Mouse (Mus musculus) CH12.LX (cell line): ENCODE measurements around the gene Lamc3. TPM values are rescaled to one million over a fixed set of nuclear protein-coding genes. Genes with fewer than 3 reads are reported as not detected.
A peak's percentile ranks its signal among the peaks of the same experiment; 100 is the strongest.

Source experiments
- DNase-seq: peaks from one replicate; pipeline ENCODE4 v3.0.0-alpha.2; 2013; ENCODE audit errors: extremely low read depth
- H3K27ac ChIP-seq: 2 replicates; pipeline ENCODE4 v1.5.1; 2012; ENCODE audit warnings: low read depth, mild to moderate bottlenecking, control low read depth, moderate library complexity; ENCODE audit not compliant: insufficient read depth
- H3K27me3 ChIP-seq: replicated peaks from 2 replicates; pipeline ENCODE3; 2012; ENCODE audit warnings: inconsistent platforms
- H3K36me3 ChIP-seq, 2 experiments: replicated peaks in 1 of 2; 2 replicates each; pipeline versions ENCODE3 to v1.6.1; 2012; ENCODE audit warnings: inconsistent platforms in 1 of 2, low read length in 1 of 2, mild to moderate bottlenecking in 1 of 2, mixed read lengths in 1 of 2, moderate library complexity in 1 of 2; ENCODE audit not compliant: control insufficient read depth in 1 of 2, insufficient read depth in 1 of 2
- H3K4me1 ChIP-seq, 2 experiments: 2 replicates each; pipeline ENCODE4 v1.6.1; 2012; ENCODE audit warnings: inconsistent platforms in 1 of 2, moderate library complexity in 1 of 2; ENCODE audit not compliant: insufficient read depth in 2 of 2, control insufficient read depth in 1 of 2
- H3K4me2 ChIP-seq: 2 replicates; pipeline ENCODE4 v1.6.1; 2012; ENCODE audit warnings: low read depth, mild to moderate bottlenecking, control low read depth; ENCODE audit not compliant: poor library complexity, insufficient read depth, severe bottlenecking
- H3K4me3 ChIP-seq, 3 experiments: fragments of 150-350 bp in 1 of 3; sonication (generic) in 1 of 3; replicated peaks in 1 of 3; 2 replicates each; pipeline versions ENCODE3 to v1.5.1; 2011 to 2012; ENCODE audit warnings: low read depth in 2 of 3, low read length in 2 of 3, mild to moderate bottlenecking in 2 of 3, moderate library complexity in 2 of 3, control low read depth in 1 of 3, improper control_type of control experiment in 1 of 3, inconsistent platforms in 1 of 3, mixed read lengths in 1 of 3; ENCODE audit not compliant: poor library complexity in 1 of 3
- H3K79me2 ChIP-seq: replicated peaks from 2 replicates; pipeline ENCODE4 v1.6.1; 2012; ENCODE audit warnings: mild to moderate bottlenecking, moderate library complexity; ENCODE audit not compliant: control insufficient read depth, poor library complexity, insufficient read depth, severe bottlenecking; ENCODE audit errors: extremely low read depth
- H3K9ac ChIP-seq: 2 replicates; pipeline ENCODE4 v1.6.1; 2012; ENCODE audit warnings: low read depth, mild to moderate bottlenecking, control low read depth, moderate library complexity; ENCODE audit not compliant: insufficient read depth
- H3K9me3 ChIP-seq: replicated peaks from 2 replicates; pipeline ENCODE3; 2012; ENCODE audit warnings: low read length, inconsistent platforms, mixed read lengths
- CHD1 ChIP-seq: IDR thresholded peaks from 2 replicates; pipeline ENCODE4 v1.6.1; 2012; ENCODE audit warnings: low read depth, low read length, improper control_type of control experiment, inconsistent platforms
- CTCF ChIP-seq, 2 experiments: IDR thresholded peaks in 1 of 2; conservative IDR thresholded peaks in 1 of 2; 2 replicates each; pipeline ENCODE4 v1.5.1; 2011 to 2012; ENCODE audit warnings: low read depth in 2 of 2, low read length in 2 of 2, improper control_type of control experiment in 1 of 2, inconsistent platforms in 1 of 2, mild to moderate bottlenecking in 1 of 2, moderate library complexity in 1 of 2
- E2F4 ChIP-seq: IDR thresholded peaks from 2 replicates; pipeline ENCODE4 v1.6.1; 2011; ENCODE audit warnings: low read depth, low read length, improper control_type of control experiment; ENCODE audit not compliant: insufficient replicate concordance
- ELF1 ChIP-seq: IDR thresholded peaks from 2 replicates; pipeline ENCODE4 v1.6.1; 2014; ENCODE audit warnings: low read depth, mild to moderate bottlenecking, inconsistent platforms, low read length, improper control_type of control experiment
- EP300 ChIP-seq: IDR thresholded peaks from 2 replicates; pipeline ENCODE4 v1.6.1; 2011; ENCODE audit warnings: low read length, improper control_type of control experiment
- IRF4 ChIP-seq: IDR thresholded peaks from 2 replicates; pipeline ENCODE4 v1.6.1; 2014; ENCODE audit warnings: low read depth, mild to moderate bottlenecking, inconsistent platforms, low read length, improper control_type of control experiment
- JUN ChIP-seq: IDR thresholded peaks from 2 replicates; pipeline ENCODE4 v1.6.1; 2011; ENCODE audit warnings: low read depth, mild to moderate bottlenecking, low read length, improper control_type of control experiment, moderate library complexity; ENCODE audit not compliant: insufficient read depth
- JUND ChIP-seq: conservative IDR thresholded peaks from 2 replicates; pipeline ENCODE4 v1.6.1; 2011; ENCODE audit warnings: low read depth, low read length, improper control_type of control experiment
- KAT2A ChIP-seq: IDR thresholded peaks from 2 replicates; pipeline ENCODE4 v1.6.1; 2012; ENCODE audit warnings: low read length, improper control_type of control experiment, inconsistent platforms; ENCODE audit not compliant: insufficient replicate concordance
- MEF2A ChIP-seq: IDR thresholded peaks from 2 replicates; pipeline ENCODE4 v1.6.1; 2014; ENCODE audit warnings: low read depth, mild to moderate bottlenecking, inconsistent platforms, low read length, improper control_type of control experiment, borderline replicate concordance
- MXI1 ChIP-seq: IDR thresholded peaks from 2 replicates; pipeline ENCODE4 v1.6.1; 2011; ENCODE audit warnings: mild to moderate bottlenecking, low read depth, low read length, improper control_type of control experiment
- MYC ChIP-seq: IDR thresholded peaks from 2 replicates; pipeline ENCODE4 v1.6.1; 2011; ENCODE audit warnings: low read depth, mild to moderate bottlenecking, improper control_type of control experiment, low read length
- NRF1 ChIP-seq: IDR thresholded peaks from 2 replicates; pipeline ENCODE4 v1.6.1; 2014; ENCODE audit warnings: low read depth, mild to moderate bottlenecking, inconsistent platforms, low read length, improper control_type of control experiment, moderate library complexity
- POLR2A ChIP-seq: IDR thresholded peaks from 2 replicates; pipeline ENCODE4 v1.6.1; 2011; ENCODE audit warnings: low read depth, mild to moderate bottlenecking, improper control_type of control experiment, low read length
- POLR2AphosphoS2 ChIP-seq: IDR thresholded peaks from 2 replicates; pipeline ENCODE4 v1.6.1; 2011; ENCODE audit warnings: low read depth, low read length, improper control_type of control experiment
- RAD21 ChIP-seq: IDR thresholded peaks from 2 replicates; pipeline ENCODE4 v1.6.1; 2011; ENCODE audit warnings: low read depth, mild to moderate bottlenecking, low read length, improper control_type of control experiment, moderate library complexity
- RCOR1 ChIP-seq: conservative IDR thresholded peaks from 2 replicates; pipeline ENCODE4 v1.6.1; 2012; ENCODE audit warnings: low read depth, mild to moderate bottlenecking, inconsistent platforms, low read length, improper control_type of control experiment
- SIN3A ChIP-seq: IDR thresholded peaks from 2 replicates; pipeline ENCODE4 v1.6.1; 2012; ENCODE audit warnings: low read length, improper control_type of control experiment, inconsistent platforms
- SMC3 ChIP-seq: IDR thresholded peaks from 2 replicates; pipeline ENCODE4 v1.6.1; 2011; ENCODE audit warnings: low read depth, low read length, improper control_type of control experiment
- TBP ChIP-seq: conservative IDR thresholded peaks from 2 replicates; pipeline ENCODE4 v1.6.1; 2011; ENCODE audit warnings: low read depth, low read length, improper control_type of control experiment
- TCF12 ChIP-seq: IDR thresholded peaks from 2 replicates; pipeline ENCODE4 v1.6.1; 2014; ENCODE audit warnings: low read depth, mild to moderate bottlenecking, inconsistent platforms, low read length, improper control_type of control experiment
- USF2 ChIP-seq: conservative IDR thresholded peaks from 2 replicates; pipeline ENCODE4 v1.6.1; 2011; ENCODE audit warnings: low read depth, low read length, improper control_type of control experiment
- ZC3H11A ChIP-seq: IDR thresholded peaks from 2 replicates; pipeline ENCODE4 v1.6.1; 2012; ENCODE audit warnings: low read depth, mild to moderate bottlenecking, inconsistent platforms, low read length, improper control_type of control experiment
- ZNF384 ChIP-seq: IDR thresholded peaks from 2 replicates; pipeline ENCODE4 v1.6.1; 2012; ENCODE audit warnings: low read depth, low read length, improper control_type of control experiment, inconsistent platforms
- dilution Hi-C: fragments of 300-500 bp; cut with MboI; formaldehyde crosslinking; loops from 2 replicates; pipeline ENCODE4 v1.14.3; 2020; ENCODE audit warnings: low sequenced_read_pairs; ENCODE audit not compliant: extremely low pct_unique_long_range_greater_than_20kb, extremely low pct_ligation_motif_present
- in situ Hi-C: fragments of 300-500 bp; cut with MboI; formaldehyde crosslinking; loops from 3 replicates; pipeline ENCODE4 v1.14.3; 2019; ENCODE audit warnings: low sequenced_read_pairs, low pct_ligation_motif_present, low pct_unique_long_range_greater_than_20kb, mixed read lengths
- polyA plus RNA-seq: library from polyadenylated mRNA; unstranded; fragments of >175 nt; gene quantifications from 2 replicates; pipeline ENCODE4 v1.2.1, GENCODE M21; 2012; ENCODE audit warnings: low read depth; ENCODE audit not compliant: insufficient read length
- total RNA-seq, 2 experiments: library from RNA; depleted of rRNA; stranded (reverse); fragments of 300-350 nt in 1 of 2; fragments of >200 nt in 1 of 2; gene quantifications; 2 replicates each; pipeline ENCODE4 v1.2.3; 2012 to 2014

Gene Lamc3
- total and polyA plus RNA-seq, 3 experiments: not detected

DNA sequence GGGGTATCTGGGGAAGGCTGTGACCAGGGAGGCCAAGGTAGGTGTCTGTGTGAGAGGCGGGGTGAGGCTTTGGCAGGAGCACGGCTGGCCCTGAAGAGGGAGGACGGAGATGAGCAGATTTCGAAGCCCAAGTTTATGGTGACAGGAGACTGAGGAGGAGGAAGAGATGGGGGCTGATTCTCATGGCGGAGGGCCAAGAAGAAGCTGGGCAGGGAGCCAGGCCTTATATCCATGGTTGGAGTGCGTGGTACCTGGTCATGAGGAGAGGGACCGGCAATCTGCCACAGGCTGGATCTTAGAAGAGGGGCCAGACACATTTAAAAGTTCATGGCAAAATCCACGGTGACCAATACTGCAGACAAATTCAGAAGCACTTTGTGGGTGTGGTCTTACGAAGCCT lies 19.3 kb downstream of the Lamc3 start:
- peaks cover 52% of the 10 kb centered on the region for H3K27me3 ChIP-seq
- no peaks in the 10 kb centered on the region for H3K36me3 ChIP-seq
- H3K4me3 ChIP-seq: no peak overlapping the region
- H3K4me1 ChIP-seq: peaks cover 7 to 8% of the 10 kb centered on the region in 2 experiments; a peak in 3 of 4 replicates
- no peaks in the 10 kb centered on the region for H3K79me2 ChIP-seq
- in situ Hi-C loops: no loop called here
- H3K9ac ChIP-seq: no peak overlapping the region
- DNase-seq: no peak
- no peak for TF ChIP-seq MXI1
- no peak for TF ChIP-seq SIN3A
- TF ChIP-seq NRF1: no peak
- no peak for TF ChIP-seq MYC
- TF ChIP-seq RAD21: no peak
- TF ChIP-seq POLR2A: no peak
- TF ChIP-seq TBP: no peak
- TF ChIP-seq RCOR1: no peak
- no peak for TF ChIP-seq USF2
- TF ChIP-seq MEF2A: no peak
- no peak for TF ChIP-seq JUN
- TF ChIP-seq POLR2AphosphoS2: no peak
- no peak for TF ChIP-seq ZC3H11A
- no peak for TF ChIP-seq KAT2A
- TF ChIP-seq JUND: no peak
- TF ChIP-seq, all 38 proteins: peak for 0
- dilution Hi-C loops: no loop called here
- no peak overlapping the region for H3K4me2 ChIP-seq
- H3K9me3 ChIP-seq: no peaks in the 10 kb centered on the region
- no peak overlapping the region for H3K27ac ChIP-seq

DNA sequence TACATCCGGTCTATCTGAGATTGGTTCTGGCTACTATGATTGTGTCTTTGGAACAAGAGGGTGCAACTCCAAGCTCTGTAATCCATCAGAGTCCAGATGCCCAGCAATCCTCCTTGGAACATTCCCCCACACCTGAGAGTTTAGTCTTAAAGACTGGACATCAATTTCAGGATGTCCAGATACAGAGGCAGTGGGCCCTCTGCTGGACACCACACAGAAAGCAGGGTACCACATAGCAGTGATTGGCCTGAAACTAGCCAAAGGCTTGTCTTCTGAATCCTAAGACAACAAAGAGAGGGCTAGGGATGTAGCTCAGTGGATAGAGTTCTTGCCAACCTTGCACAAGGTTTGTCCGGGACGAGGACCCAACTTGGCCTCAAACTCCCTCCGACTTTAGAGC lies 25.5 kb downstream of the Lamc3 start:
- H3K9me3 ChIP-seq: no peaks in the 10 kb centered on the region
- DNase-seq: no peak
- in situ Hi-C loops: no loop called here
- TF ChIP-seq ZNF384 (no peak), USF2 (no peak), TCF12 (no peak), JUN (no peak), JUND (no peak), EP300 (no peak), CHD1 (no peak), RAD21 (peak; percentile 52), IRF4 (no peak), CTCF (conservative IDR thresholded peaks at IDR 0.05 in 1 of 2, IDR thresholded peaks at IDR 0.05 in 1 of 2; ENCODE audit: low read depth in 2 of 2, low read length in 2 of 2) (peak in 1 of 2 experiments; percentile 68; a peak in 3 of 4 replicates), ZC3H11A (no peak), MEF2A (no peak), MYC (no peak), SIN3A (no peak), E2F4 (no peak), ELF1 (0 out of 2 replicates have a peak, but pooled peaks have one; percentile 10), SMC3 (peak; percentile 48)
- TF ChIP-seq, all 38 proteins: peak for 4
- Histone ChIP-seq H3K36me3 (no peaks in the 10 kb centered on the region), H3K79me2 (no peaks in the 10 kb centered on the region), H3K4me2 (peak overlapping the region; percentile 49), H3K27ac (no peak overlapping the region), H3K4me1 (peaks cover 6 to 7% of the 10 kb centered on the region in 2 experiments; a peak in 3 of 4 replicates), H3K4me3 (no peak overlapping the region), H3K27me3 (peaks cover 52% of the 10 kb centered on the region), H3K9ac (no peak overlapping the region)
- dilution Hi-C loops: no loop called here
